Mouse (Mus musculus): Measurements from ENCODE around the gene Akt1s1. TPM values are rescaled to one million over a fixed set of nuclear protein-coding genes. Genes with fewer than 3 reads are reported as not detected.
A peak's percentile ranks its signal among the peaks of the same experiment; 100 is the strongest.

The Akt1s1 gene
- polyA plus RNA-seq, 2 experiments: 10.0 to 25.8 TPM

GRCm38 (mm10) chr7:44901230-44901722, 52.5 kb downstream of the Akt1s1 start:
- H3K9ac ChIP-seq (replicated peaks): no peak overlapping the region
- H3K36me3 ChIP-seq (replicated peaks; ENCODE audit: control insufficient read depth, insufficient read depth, low read depth): peaks cover 70% of the 10 kb centered on the region
- no peaks in the 10 kb centered on the region for H3K27me3 ChIP-seq (ENCODE audit: control insufficient read depth, insufficient read depth, low read length)
- H3K9me3 ChIP-seq (ENCODE audit: control insufficient read depth, low read length): no peaks in the 10 kb centered on the region
- peaks cover 7 to 19% of the 10 kb centered on the region in 2 experiments for H3K4me1 ChIP-seq (replicated peaks; ENCODE audit: control insufficient read depth in 2 of 2, insufficient read depth in 2 of 2, low read length in 1 of 2)
- peak overlapping the region in 1 of 2 experiments; percentile 12; a peak in 1 of 4 replicates for H3K4me3 ChIP-seq (ENCODE audit: insufficient read depth in 1 of 2, low read depth in 2 of 2, low read length in 2 of 2)
- DNase-seq (ENCODE audit: low read depth in 3 of 3, low spot score in 3 of 3) (peak in 1 of 3 experiments; percentile 48), ATAC-seq (ENCODE audit: insufficient read depth) (peak; percentile 29; the same call in 1 of the 2 replicates)
- peak overlapping the region; percentile 44 for H3K4me2 ChIP-seq (ENCODE audit: low read depth)
- H3K27ac ChIP-seq: no peak overlapping the region
- 23% methylated on average over 21 of the region's 21 CpGs for WGBS (ENCODE audit: insufficient replicate concordance)
- TF ChIP-seq EP300 (IDR thresholded peaks at IDR 0.05; ENCODE audit: low read depth): no peak
- peak; percentile 45 for TF ChIP-seq CTCF (IDR thresholded peaks at IDR 0.05; ENCODE audit: low read depth)

MicroRNAs within 50 kb of the gene (microRNA counts, 519-probe panel; counts per million panel counts)
- microRNA mmu-miR-707: 69.9 counts per million

Small RNAs within 50 kb of the gene (microRNA-seq; reads per million reads assigned to microRNA genes)
- not detected for gene Mir707

Other genes with a start within 250 kb of the Akt1s1 start
- gene Myh14, start 178.1 kb upstream of the Akt1s1 start, polyA plus RNA-seq (2012; rRNA removed): 0.15 and 0.75 TPM in 2 replicates
- gene Myh14, start 178.1 kb upstream of the Akt1s1 start, polyA plus RNA-seq (2014; fragmentation: Nextera tagmentation; extraction: Ambion mirVana): 0.09 and 0.23 TPM in 2 replicates
- not detected in 2 replicates for gene Izumo2, start 140.2 kb upstream of the Akt1s1 start, polyA plus RNA-seq (2012; rRNA removed)
- gene Izumo2, start 140.2 kb upstream of the Akt1s1 start, polyA plus RNA-seq (2014; fragmentation: Nextera tagmentation; extraction: Ambion mirVana): not detected in 2 replicates
- 22.2 and 23.7 TPM in 2 replicates for gene Vrk3, start 100.6 kb upstream of the Akt1s1 start, polyA plus RNA-seq (2012; rRNA removed)
- 20.4 and 22.2 TPM in 2 replicates for gene Vrk3, start 100.6 kb upstream of the Akt1s1 start, polyA plus RNA-seq (2014; fragmentation: Nextera tagmentation; extraction: Ambion mirVana)
- 0.79 and 0.96 TPM in 2 replicates for gene Zfp473, start 97.9 kb upstream of the Akt1s1 start, polyA plus RNA-seq (2012; rRNA removed)
- 0.81 and 1.1 TPM in 2 replicates for gene Zfp473, start 97.9 kb upstream of the Akt1s1 start, polyA plus RNA-seq (2014; fragmentation: Nextera tagmentation; extraction: Ambion mirVana)
- gene Nup62, start 32.9 kb upstream of the Akt1s1 start, polyA plus RNA-seq (2012; rRNA removed): 44.8 and 50.2 TPM in 2 replicates
- gene Nup62, start 32.9 kb upstream of the Akt1s1 start, polyA plus RNA-seq (2014; fragmentation: Nextera tagmentation; extraction: Ambion mirVana): 31.5 and 32.8 TPM in 2 replicates
- 0.36 and 0.40 TPM in 2 replicates for gene Il4i1, start 32.6 kb upstream of the Akt1s1 start, polyA plus RNA-seq (2012; rRNA removed)
- 0.22 and 0.52 TPM in 2 replicates for gene Il4i1, start 32.6 kb upstream of the Akt1s1 start, polyA plus RNA-seq (2014; fragmentation: Nextera tagmentation; extraction: Ambion mirVana)
- 33.8 and 36.4 TPM in 2 replicates for gene Atf5, start 32.3 kb upstream of the Akt1s1 start, polyA plus RNA-seq (2012; rRNA removed)
- gene Atf5, start 32.3 kb upstream of the Akt1s1 start, polyA plus RNA-seq (2014; fragmentation: Nextera tagmentation; extraction: Ambion mirVana): 2.5 TPM in 2 replicates
- 12.9 and 16.2 TPM in 2 replicates for gene Tbc1d17, start 88 bp downstream of the Akt1s1 start, polyA plus RNA-seq (2012; rRNA removed)
- 18.3 and 20.2 TPM in 2 replicates for gene Tbc1d17, start 88 bp downstream of the Akt1s1 start, polyA plus RNA-seq (2014; fragmentation: Nextera tagmentation; extraction: Ambion mirVana)
- gene Pnkp, start 8.1 kb downstream of the Akt1s1 start, polyA plus RNA-seq (2012; rRNA removed): 12.7 and 14.3 TPM in 2 replicates
- 15.6 and 17.0 TPM in 2 replicates for gene Pnkp, start 8.1 kb downstream of the Akt1s1 start, polyA plus RNA-seq (2014; fragmentation: Nextera tagmentation; extraction: Ambion mirVana)
- 47.3 and 54.1 TPM in 2 replicates for gene Ptov1, start 20.8 kb downstream of the Akt1s1 start, polyA plus RNA-seq (2012; rRNA removed)
- gene Ptov1, start 20.8 kb downstream of the Akt1s1 start, polyA plus RNA-seq (2014; fragmentation: Nextera tagmentation; extraction: Ambion mirVana): 35.0 and 42.1 TPM in 2 replicates
- 29.3 and 35.1 TPM in 2 replicates for gene Med25, start 43.7 kb downstream of the Akt1s1 start, polyA plus RNA-seq (2012; rRNA removed)
- gene Med25, start 43.7 kb downstream of the Akt1s1 start, polyA plus RNA-seq (2014; fragmentation: Nextera tagmentation; extraction: Ambion mirVana): 24.2 and 27.1 TPM in 2 replicates
- gene Fuz, start 47.1 kb downstream of the Akt1s1 start, polyA plus RNA-seq (2012; rRNA removed): 5.9 and 6.5 TPM in 2 replicates
- 5.0 and 5.5 TPM in 2 replicates for gene Fuz, start 47.1 kb downstream of the Akt1s1 start, polyA plus RNA-seq (2014; fragmentation: Nextera tagmentation; extraction: Ambion mirVana)
- 62.2 and 67.6 TPM in 2 replicates for gene Ap2a1, start 80.5 kb downstream of the Akt1s1 start, polyA plus RNA-seq (2012; rRNA removed)
- gene Ap2a1, start 80.5 kb downstream of the Akt1s1 start, polyA plus RNA-seq (2014; fragmentation: Nextera tagmentation; extraction: Ambion mirVana): 69.6 and 74.2 TPM in 2 replicates
- 0.07 and 0.22 TPM in 2 replicates for gene Tsks, start 94.2 kb downstream of the Akt1s1 start, polyA plus RNA-seq (2012; rRNA removed)
- gene Tsks, start 94.2 kb downstream of the Akt1s1 start, polyA plus RNA-seq (2014; fragmentation: Nextera tagmentation; extraction: Ambion mirVana): 0.05 TPM in 1 of 2 replicates, not detected in the other
- 2.5 and 3.0 TPM in 2 replicates for gene Cpt1c, start 125.9 kb downstream of the Akt1s1 start, polyA plus RNA-seq (2012; rRNA removed)
- gene Cpt1c, start 125.9 kb downstream of the Akt1s1 start, polyA plus RNA-seq (2014; fragmentation: Nextera tagmentation; extraction: Ambion mirVana): 0.80 and 1.3 TPM in 2 replicates
- gene Prmt1, start 137.6 kb downstream of the Akt1s1 start, polyA plus RNA-seq (2012; rRNA removed): 168 and 174 TPM in 2 replicates
- 50.4 and 51.2 TPM in 2 replicates for gene Prmt1, start 137.6 kb downstream of the Akt1s1 start, polyA plus RNA-seq (2014; fragmentation: Nextera tagmentation; extraction: Ambion mirVana)
- gene Irf3, start 148.7 kb downstream of the Akt1s1 start, polyA plus RNA-seq (2012; rRNA removed): 40.3 and 41.0 TPM in 2 replicates
- gene Irf3, start 148.7 kb downstream of the Akt1s1 start, polyA plus RNA-seq (2014; fragmentation: Nextera tagmentation; extraction: Ambion mirVana): 28.0 and 32.1 TPM in 2 replicates
- 11.4 and 14.4 TPM in 2 replicates for gene Bcl2l12, start 149.7 kb downstream of the Akt1s1 start, polyA plus RNA-seq (2012; rRNA removed)
- gene Bcl2l12, start 149.7 kb downstream of the Akt1s1 start, polyA plus RNA-seq (2014; fragmentation: Nextera tagmentation; extraction: Ambion mirVana): 11.7 and 11.9 TPM in 2 replicates
- 16.2 and 16.9 TPM in 2 replicates for gene Scaf1, start 167.4 kb downstream of the Akt1s1 start, polyA plus RNA-seq (2012; rRNA removed)
- 11.0 and 14.5 TPM in 2 replicates for gene Scaf1, start 167.4 kb downstream of the Akt1s1 start, polyA plus RNA-seq (2014; fragmentation: Nextera tagmentation; extraction: Ambion mirVana)
- gene Rras, start 169.0 kb downstream of the Akt1s1 start, polyA plus RNA-seq (2012; rRNA removed): 16.3 and 19.7 TPM in 2 replicates
- gene Rras, start 169.0 kb downstream of the Akt1s1 start, polyA plus RNA-seq (2014; fragmentation: Nextera tagmentation; extraction: Ambion mirVana): 15.4 and 20.6 TPM in 2 replicates
- gene Prr12, start 203.9 kb downstream of the Akt1s1 start, polyA plus RNA-seq (2012; rRNA removed): 1.8 and 2.6 TPM in 2 replicates
- 1.9 and 2.2 TPM in 2 replicates for gene Prr12, start 203.9 kb downstream of the Akt1s1 start, polyA plus RNA-seq (2014; fragmentation: Nextera tagmentation; extraction: Ambion mirVana)
- 24.5 and 26.4 TPM in 2 replicates for gene Nosip, start 213.4 kb downstream of the Akt1s1 start, polyA plus RNA-seq (2012; rRNA removed)
- 23.1 and 27.4 TPM in 2 replicates for gene Nosip, start 213.4 kb downstream of the Akt1s1 start, polyA plus RNA-seq (2014; fragmentation: Nextera tagmentation; extraction: Ambion mirVana)
- 8.5 and 10.1 TPM in 2 replicates for gene Prrg2, start 213.7 kb downstream of the Akt1s1 start, polyA plus RNA-seq (2012; rRNA removed)
- 6.2 and 7.3 TPM in 2 replicates for gene Prrg2, start 213.7 kb downstream of the Akt1s1 start, polyA plus RNA-seq (2014; fragmentation: Nextera tagmentation; extraction: Ambion mirVana)
- 20.1 and 20.6 TPM in 2 replicates for gene Rcn3, start 243.2 kb downstream of the Akt1s1 start, polyA plus RNA-seq (2012; rRNA removed)
- gene Rcn3, start 243.2 kb downstream of the Akt1s1 start, polyA plus RNA-seq (2014; fragmentation: Nextera tagmentation; extraction: Ambion mirVana): 19.2 and 21.5 TPM in 2 replicates

Data from liver, embryonic 14.5 days (tissue).